Mouse (Mus musculus) MEL (cell line): ENCODE measurements at regions not wholly inside any gene's neighbourhood (a gene's known extent, or its start where the extent isn't known, plus 50 kb on each side); places are given as distances from the start of the nearest gene placed in this dataset.

Source experiments
- DNase-seq: peaks from one replicate; pipeline ENCODE4 v3.0.0; 2011; ENCODE audit warnings: low read depth, low spot score
- H3K27ac ChIP-seq: 2 replicates; pipeline ENCODE4 v1.5.1; 2012; ENCODE audit warnings: low read depth, mild to moderate bottlenecking, control low read depth, low read length, moderate library complexity; ENCODE audit not compliant: control insufficient read depth
- H3K27me3 ChIP-seq, 2 experiments: fragments of 150-350 bp in 1 of 2; sonication (generic) in 1 of 2; 2 replicates each; pipeline ENCODE4 v1.6.1; 2012; ENCODE audit warnings: low read length in 2 of 2, mild to moderate bottlenecking in 2 of 2, improper control_type of control experiment in 1 of 2, moderate library complexity in 1 of 2; ENCODE audit not compliant: insufficient read depth in 2 of 2, control insufficient read depth in 1 of 2
- H3K36me3 ChIP-seq, 2 experiments: 2 replicates each; pipeline ENCODE4 v1.6.1; 2012 to 2014; ENCODE audit warnings: low read length in 2 of 2, improper control_type of control experiment in 1 of 2, inconsistent platforms in 1 of 2, mild to moderate bottlenecking in 1 of 2; ENCODE audit not compliant: insufficient read depth in 2 of 2, control insufficient read depth in 1 of 2
- H3K4me1 ChIP-seq, 2 experiments: fragments of 150-350 bp in 1 of 2; sonication (generic) in 1 of 2; 2 replicates each; pipeline ENCODE4 v1.6.1; 2012; ENCODE audit warnings: low read length in 2 of 2, improper control_type of control experiment in 1 of 2, mild to moderate bottlenecking in 1 of 2; ENCODE audit not compliant: insufficient read depth in 2 of 2, control insufficient read depth in 1 of 2
- H3K4me3 ChIP-seq, 2 experiments: fragments of 150-350 bp in 1 of 2; sonication (generic) in 1 of 2; 2 replicates each; pipeline ENCODE4 v1.5.1; 2012; ENCODE audit warnings: low read depth in 2 of 2, low read length in 2 of 2, mild to moderate bottlenecking in 2 of 2, moderate library complexity in 2 of 2, control low read depth in 1 of 2, improper control_type of control experiment in 1 of 2; ENCODE audit not compliant: control insufficient read depth in 1 of 2, insufficient read depth in 1 of 2
- H3K79me2 ChIP-seq: 2 replicates; pipeline ENCODE4 v1.6.1; 2012; ENCODE audit warnings: mild to moderate bottlenecking, low read length, moderate library complexity; ENCODE audit not compliant: control insufficient read depth, poor library complexity, insufficient read depth
- H3K9ac ChIP-seq: 2 replicates; pipeline ENCODE4 v1.6.1; 2012; ENCODE audit warnings: low read depth, mild to moderate bottlenecking, control low read depth, low read length, moderate library complexity; ENCODE audit not compliant: control insufficient read depth, poor library complexity, severe bottlenecking
- H3K9me3 ChIP-seq: fragments of 150-350 bp; sonication (generic); replicated peaks from 2 replicates; pipeline ENCODE4 v1.6.1; 2012; ENCODE audit warnings: mild to moderate bottlenecking, low read length, improper control_type of control experiment, moderate library complexity; ENCODE audit not compliant: insufficient read depth
- CHD2 ChIP-seq: IDR thresholded peaks from 2 replicates; pipeline ENCODE4 v1.6.1; 2011; ENCODE audit warnings: low read length, improper control_type of control experiment
- CTCF ChIP-seq, 3 experiments: IDR thresholded peaks in 2 of 3; conservative IDR thresholded peaks in 1 of 3; 2 replicates each; pipeline ENCODE4 v1.5.1; 2011 to 2012; ENCODE audit warnings: low read length in 3 of 3, low read depth in 2 of 3, mild to moderate bottlenecking in 2 of 3, improper control_type of control experiment in 1 of 3, inconsistent platforms in 1 of 3, mixed read lengths in 1 of 3, moderate library complexity in 1 of 3; ENCODE audit not compliant: control insufficient read depth in 1 of 3, insufficient read depth in 1 of 3, poor library complexity in 1 of 3, severe bottlenecking in 1 of 3
- ELF1 ChIP-seq: IDR thresholded peaks from 2 replicates; pipeline ENCODE4 v1.6.1; 2014; ENCODE audit warnings: low read depth, mild to moderate bottlenecking, inconsistent platforms, low read length, improper control_type of control experiment, moderate library complexity
- EP300 ChIP-seq, 2 experiments: IDR thresholded peaks; 2 replicates each; pipeline ENCODE4 v1.6.1; 2011; ENCODE audit warnings: improper control_type of control experiment in 2 of 2, low read length in 2 of 2, low read depth in 1 of 2, mild to moderate bottlenecking in 1 of 2
- GABPA ChIP-seq: IDR thresholded peaks from 2 replicates; pipeline ENCODE4 v1.6.1; 2012; ENCODE audit warnings: low read depth, mild to moderate bottlenecking, inconsistent platforms, low read length, improper control_type of control experiment, moderate library complexity
- HCFC1 ChIP-seq: IDR thresholded peaks from 2 replicates; pipeline ENCODE4 v1.6.1; 2012; ENCODE audit warnings: low read depth, mild to moderate bottlenecking, inconsistent platforms, low read length, improper control_type of control experiment, moderate library complexity
- MAX ChIP-seq: IDR thresholded peaks from 2 replicates; pipeline ENCODE4 v1.6.1; 2011; ENCODE audit warnings: low read length, improper control_type of control experiment
- MXI1 ChIP-seq: IDR thresholded peaks from 2 replicates; pipeline ENCODE4 v1.6.1; 2011; ENCODE audit warnings: mild to moderate bottlenecking, low read depth, low read length, improper control_type of control experiment
- MYC ChIP-seq: IDR thresholded peaks from 2 replicates; pipeline ENCODE4 v1.6.1; 2011; ENCODE audit warnings: low read depth, mild to moderate bottlenecking, low read length, improper control_type of control experiment, moderate library complexity
- NRF1 ChIP-seq: IDR thresholded peaks from 2 replicates; pipeline ENCODE4 v1.6.1; 2014; ENCODE audit warnings: low read depth, mild to moderate bottlenecking, inconsistent platforms, low read length, improper control_type of control experiment, moderate library complexity; ENCODE audit not compliant: poor library complexity, insufficient read depth, severe bottlenecking
- RAD21 ChIP-seq: IDR thresholded peaks from 2 replicates; pipeline ENCODE4 v1.6.1; 2011; ENCODE audit warnings: mild to moderate bottlenecking, low read depth, low read length, improper control_type of control experiment
- RCOR1 ChIP-seq: IDR thresholded peaks from 2 replicates; pipeline ENCODE4 v1.6.1; 2012; ENCODE audit warnings: low read depth, mild to moderate bottlenecking, inconsistent platforms, low read length, improper control_type of control experiment
- SIN3A ChIP-seq: IDR thresholded peaks from 2 replicates; pipeline ENCODE4 v1.6.1; 2012; ENCODE audit warnings: low read length, improper control_type of control experiment, inconsistent platforms
- ZC3H11A ChIP-seq: IDR thresholded peaks from 2 replicates; pipeline ENCODE4 v1.6.1; 2012; ENCODE audit warnings: low read depth, mild to moderate bottlenecking, inconsistent platforms, low read length, improper control_type of control experiment
- ZKSCAN1 ChIP-seq: IDR thresholded peaks from 2 replicates; pipeline ENCODE4 v1.6.1; 2012; ENCODE audit warnings: low read depth, mild to moderate bottlenecking, inconsistent platforms, low read length, improper control_type of control experiment, moderate library complexity
- ZMIZ1 ChIP-seq: IDR thresholded peaks from 2 replicates; pipeline ENCODE4 v1.6.1; 2012; ENCODE audit warnings: low read depth, mild to moderate bottlenecking, inconsistent platforms, low read length, improper control_type of control experiment, moderate library complexity

GRCm38 (mm10) chr1:108046194-108046593 lies 456.4 kb downstream of the Serpinb8 start:
- Histone ChIP-seq H3K36me3 (no peaks in the 10 kb centered on the region), H3K27me3 (no peaks in the 10 kb centered on the region)
- TF ChIP-seq CHD2 (no peak), RCOR1 (no peak), ZMIZ1 (no peak), SIN3A (no peak), NRF1 (no peak), ZC3H11A (no peak), HCFC1 (no peak), ZKSCAN1 (no peak), MYC (no peak), RAD21 (no peak), EP300 (IDR thresholded peaks at IDR 0.05; ENCODE audit: low read depth in 1 of 2, low read length in 2 of 2) (no peak), MXI1 (no peak), ELF1 (no peak), CTCF (IDR thresholded peaks at IDR 0.05 in 2 of 3, conservative IDR thresholded peaks at IDR 0.05 in 1 of 3; ENCODE audit: control insufficient read depth in 1 of 3, insufficient read depth in 1 of 3, low read depth in 2 of 3, low read length in 3 of 3, poor library complexity in 1 of 3, severe bottlenecking in 1 of 3) (no peak), GABPA (no peak), MAX (no peak)
- TF ChIP-seq, all 39 proteins: peak for 0
- Histone ChIP-seq H3K4me1 (no peaks in the 10 kb centered on the region), H3K27ac (no peak overlapping the region), H3K9ac (no peak overlapping the region), H3K79me2 (no peaks in the 10 kb centered on the region), H3K4me3 (no peak overlapping the region), H3K9me3 (no peaks in the 10 kb centered on the region)
- no peak for DNase-seq

- H3K79me2 ChIP-seq: no peaks in the 10 kb centered on the region
- no peak overlapping the region for H3K4me3 ChIP-seq
- no peaks in the 10 kb centered on the region for H3K36me3 ChIP-seq
- DNase-seq: no peak
- no peak overlapping the region for H3K27ac ChIP-seq
- H3K9ac ChIP-seq: no peak overlapping the region
- TF ChIP-seq ZMIZ1: no peak
- TF ChIP-seq EP300 (IDR thresholded peaks at IDR 0.05; ENCODE audit: low read depth in 1 of 2, low read length in 2 of 2): no peak
- TF ChIP-seq NRF1: no peak
- TF ChIP-seq HCFC1: no peak
- H3K4me1 ChIP-seq: no peaks in the 10 kb centered on the region
- H3K27me3 ChIP-seq: no peaks in the 10 kb centered on the region
- no peaks in the 10 kb centered on the region for H3K9me3 ChIP-seq
Observed at GRCm38 (mm10) chr1:108046857-108047714, 457.3 kb downstream of the Serpinb8 start.
